ENCODE assay signal across 10 mouse cellular contexts in genomic region chr13:99541429-99542267, GRCm38 (mm10). TPM values are rescaled to one million over a fixed set of nuclear protein-coding genes. Genes with fewer than 3 reads are reported as not detected.
DNase-seq lines count a peak whose midpoint lies in the region; ATAC-seq lines count a peak whose summit lies in the region.
"Had no signal": no experiment of that assay in that cellular context is flagged by ENCODE, and none has a peak within 500 bp of the region (broad histone marks: within the 10 kb centered on the region; RNA-seq: fewer than 3 reads in every experiment).

No protein-coding gene starts in this region.

- peak overlapping the region; percentile 58 for H3K4me2 ChIP-seq in heart, embryonic 14.5 days (ENCODE audit: low read length)
- peak overlapping the region; percentile 35 for H3K4me2 ChIP-seq in intestine, embryonic 15.5 days (replicated peaks)
- H3K4me2 ChIP-seq in neural tube, embryonic 15.5 days: peak overlapping the region; percentile 48

- H3K27me3 ChIP-seq in heart, embryonic 14.5 days (ENCODE audit: control insufficient read depth, insufficient read depth, low read length): no peaks in the 10 kb centered on the region
- H3K27me3 ChIP-seq in intestine, embryonic 15.5 days (replicated peaks): no peaks in the 10 kb centered on the region
- H3K27me3 ChIP-seq in neural tube, embryonic 15.5 days (replicated peaks): no peaks in the 10 kb centered on the region

- 19% methylated on average over 18 of the region's 21 CpGs for WGBS in heart, embryonic 14.5 days
- WGBS in intestine, embryonic 15.5 days: 39% methylated on average over 21 of the region's 21 CpGs
- WGBS in neural tube, embryonic 15.5 days: 25% methylated on average over 21 of the region's 21 CpGs

- no peaks in the 10 kb centered on the region for H3K36me3 ChIP-seq in heart, embryonic 14.5 days (ENCODE audit: control insufficient read depth, insufficient read depth, low read length)
- no peaks in the 10 kb centered on the region for H3K36me3 ChIP-seq in intestine, embryonic 15.5 days
- no peaks in the 10 kb centered on the region for H3K36me3 ChIP-seq in neural tube, embryonic 15.5 days

- H3K9me3 ChIP-seq in heart, embryonic 14.5 days (ENCODE audit: control insufficient read depth, low read length): no peaks in the 10 kb centered on the region
- H3K9me3 ChIP-seq in intestine, embryonic 15.5 days: no peaks in the 10 kb centered on the region
- no peaks in the 10 kb centered on the region for H3K9me3 ChIP-seq in neural tube, embryonic 15.5 days (replicated peaks)

- no peak for ATAC-seq in heart, embryonic 14.5 days (ENCODE audit: insufficient number of reproducible peaks, insufficient read depth, low FRiP score, low read depth)
- ATAC-seq in intestine, embryonic 15.5 days: no peak
- ATAC-seq in neural tube, embryonic 15.5 days (ENCODE audit: low FRiP score): peak; percentile 78; the same call in 1 of the 2 replicates

- no peak for DNase-seq in heart, postnatal 10 days
- peak; percentile 34 for DNase-seq in retina, postnatal 1 day
- DNase-seq in retina, embryonic 14.5 days (ENCODE audit: low spot score): no peak
- no peak for DNase-seq in thymus, postnatal 4 days
- no peak for DNase-seq in right cerebral cortex, adult 2 months (ENCODE audit: low spot score in 2 of 2)
- DNase-seq: kidney, postnatal 4 days; thymus, adult 2 months had no signal

- no peak overlapping the region for H3K9ac ChIP-seq in heart, embryonic 14.5 days (ENCODE audit: low read length)
- H3K9ac ChIP-seq in intestine, embryonic 15.5 days: no peak overlapping the region
- H3K9ac ChIP-seq in neural tube, embryonic 15.5 days (replicated peaks): no peak overlapping the region

- intact Hi-C loops in heart, postnatal 10 days (cut with DNase I): no loop called here

- H3K4me1 ChIP-seq in heart, embryonic 14.5 days (ENCODE audit: control insufficient read depth in 2 of 2, insufficient read depth in 2 of 2, low read length in 2 of 2): peaks cover 18% of the 10 kb centered on the region in 2 experiments
- peaks cover 8% of the 10 kb centered on the region; the same call in 1 of the 2 replicates for H3K4me1 ChIP-seq in intestine, embryonic 15.5 days (replicated peaks)
- peaks cover 22% of the 10 kb centered on the region for H3K4me1 ChIP-seq in neural tube, embryonic 15.5 days

- H3K4me3 ChIP-seq in heart, embryonic 14.5 days (ENCODE audit: control insufficient read depth in 1 of 2, insufficient read depth in 1 of 2, low read depth in 1 of 2, low read length in 2 of 2): peak overlapping the region in 1 of 2 experiments; percentile 9; a peak in 1 of 4 replicates
- H3K4me3 ChIP-seq in intestine, embryonic 15.5 days (replicated peaks): no peak overlapping the region
- H3K4me3 ChIP-seq in neural tube, embryonic 15.5 days (replicated peaks): peak overlapping the region; percentile 23; the same call in 1 of the 2 replicates

- no peak overlapping the region for H3K27ac ChIP-seq in heart, embryonic 14.5 days (replicated peaks in 1 of 2; ENCODE audit: control insufficient read depth in 1 of 2, insufficient read depth in 1 of 2, low read depth in 2 of 2, low read length in 2 of 2)
- no peak overlapping the region for H3K27ac ChIP-seq in intestine, embryonic 15.5 days
- H3K27ac ChIP-seq in neural tube, embryonic 15.5 days (replicated peaks): peak overlapping the region; percentile 42; the same call in 1 of the 2 replicates

RNA-seq across cellular contexts. Expression of gene Map1b, which starts 25.3 kb away (rescaled TPM):
- 119 and 135 TPM in 2 replicates for polyA plus RNA-seq in heart, embryonic 14.5 days (2014; fragmentation: Nextera tagmentation; extraction: Ambion mirVana)
- total RNA-seq in heart, postnatal 10 days (2021): 10 to 100 TPM; 36.4 to 36.5 TPM
- 104 and 116 TPM in 2 replicates for polyA plus RNA-seq in intestine, embryonic 15.5 days (2015; fragmentation: Nextera tagmentation; extraction: Ambion mirVana)
- 1,470 and 1,697 TPM in 2 replicates for polyA plus RNA-seq in neural tube, embryonic 15.5 days (2015; fragmentation: Nextera tagmentation; extraction: Ambion mirVana)

Comparison
In these comparisons a context has a peak if more than half of its experiments do, and no peak if none do; other contexts are left out.
1. RNA of gene Map1b, which starts 25.3 kb away (polyA plus RNA-seq): 1,470 to 1,697 TPM in neural tube, embryonic 15.5 days; 119 to 135 TPM in heart, embryonic 14.5 days and 104 to 116 TPM in intestine, embryonic 15.5 days; every median in the first group is over 10 times any median in the second.
2. Peak in every context shown above with its lines, with median percentiles within 50 percentile points of each other: H3K4me2 ChIP-seq.